Mouse (Mus musculus): ENCODE results near the gene Galnt3.

Gene Galnt3

GRCm38 (mm10) chr2:66124591-66125271 lies at the start of gene Galnt3:
Gene Galnt3 (minus strand): TSS chr2:66124994.
- peak; percentile 4 for DNase-seq

- DNase-seq, result no peak
Observed at GRCm38 (mm10) chr2:66173134-66173533, 48.3 kb upstream of the Galnt3 start.

- DNase-seq, result no peak
Observed at GRCm38 (mm10) chr2:66171643-66172042, 46.8 kb upstream of the Galnt3 start.

GRCm38 (mm10) chr2:66170721-66171120 lies 45.9 kb upstream of the Galnt3 start:
- DNase-seq, result no peak

- DNase-seq, result no peak
Observed at GRCm38 (mm10) chr2:66165025-66165424, 40.2 kb upstream of the Galnt3 start.

GRCm38 (mm10) chr2:66158140-66158915 lies 33.5 kb upstream of the Galnt3 start:
- peak; percentile 66 for DNase-seq

- no peak for DNase-seq
Observed at GRCm38 (mm10) chr2:66151436-66151835, 26.6 kb upstream of the Galnt3 start.

- no peak for DNase-seq
Observed at GRCm38 (mm10) chr2:66150531-66150930, 25.7 kb upstream of the Galnt3 start.

- DNase-seq, result no peak
Observed at GRCm38 (mm10) chr2:66148654-66149230, 23.9 kb upstream of the Galnt3 start.

- DNase-seq, result no peak
Observed at GRCm38 (mm10) chr2:66146473-66146872, 21.7 kb upstream of the Galnt3 start.

GRCm38 (mm10) chr2:66144770-66145169 lies 20.0 kb upstream of the Galnt3 start:
- no peak for DNase-seq

- no peak for DNase-seq
Observed at GRCm38 (mm10) chr2:66143284-66143683, 18.5 kb upstream of the Galnt3 start.

GRCm38 (mm10) chr2:66142711-66143110 lies 17.9 kb upstream of the Galnt3 start:
- DNase-seq, result no peak

GRCm38 (mm10) chr2:66142268-66142667 lies 17.5 kb upstream of the Galnt3 start:
- DNase-seq, result no peak

GRCm38 (mm10) chr2:66140246-66140645 lies 15.5 kb upstream of the Galnt3 start:
- DNase-seq, result no peak

- no peak for DNase-seq
Observed at GRCm38 (mm10) chr2:66131862-66132544, 7.2 kb upstream of the Galnt3 start.

- no peak for DNase-seq
Observed at GRCm38 (mm10) chr2:66128941-66129340, 4.1 kb upstream of the Galnt3 start.

- no peak for DNase-seq
Observed at GRCm38 (mm10) chr2:66127541-66127940, 2.7 kb upstream of the Galnt3 start.

- DNase-seq, result no peak
Observed at GRCm38 (mm10) chr2:66126936-66127335, 2.1 kb upstream of the Galnt3 start.

- peak; percentile 4 for DNase-seq
Observed at GRCm38 (mm10) chr2:66123756-66124589, 821 bp downstream of the Galnt3 start.

- no peak for DNase-seq
Observed at GRCm38 (mm10) chr2:66117686-66118085, 7.1 kb downstream of the Galnt3 start.

- no peak for DNase-seq
Observed at GRCm38 (mm10) chr2:66107864-66108514, 16.8 kb downstream of the Galnt3 start.
